Mouse (Mus musculus): Measurements from ENCODE around the gene 4930426L09Rik.

Gene 4930426L09Rik

DNA sequence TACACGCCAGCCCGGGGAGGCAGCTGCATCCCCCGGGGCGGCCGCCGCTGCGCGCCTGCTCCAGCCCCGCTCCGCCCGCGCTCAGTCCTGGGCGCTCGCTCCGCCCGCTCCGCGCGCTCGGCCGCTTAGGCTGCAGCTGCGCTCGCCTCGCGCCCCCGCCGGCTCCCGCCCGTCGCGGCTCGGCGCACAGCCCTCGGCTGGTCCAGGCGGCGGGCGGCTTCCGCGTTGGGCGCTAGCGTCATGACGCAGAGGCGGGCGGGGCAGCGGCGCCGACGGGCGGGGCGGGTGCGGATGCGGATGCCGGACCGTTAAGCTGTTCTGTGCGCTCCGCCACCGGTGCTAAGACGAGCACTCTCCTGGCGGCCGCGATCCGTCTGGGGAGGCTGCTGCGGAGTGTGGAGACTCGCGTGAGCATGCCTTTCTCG lies at the start of gene 4930426L09Rik, which contains the start of gene Pip4k2a:
Gene 4930426L09Rik, plus strand, starts transcription at position 290 of the 425 bp plus-strand sequence.
Gene Pip4k2a, minus strand, starts transcription at position 73 of the 425 bp plus-strand sequence.
- peak; percentile 93 for DNase-seq (ENCODE audit: low read depth)

DNA sequence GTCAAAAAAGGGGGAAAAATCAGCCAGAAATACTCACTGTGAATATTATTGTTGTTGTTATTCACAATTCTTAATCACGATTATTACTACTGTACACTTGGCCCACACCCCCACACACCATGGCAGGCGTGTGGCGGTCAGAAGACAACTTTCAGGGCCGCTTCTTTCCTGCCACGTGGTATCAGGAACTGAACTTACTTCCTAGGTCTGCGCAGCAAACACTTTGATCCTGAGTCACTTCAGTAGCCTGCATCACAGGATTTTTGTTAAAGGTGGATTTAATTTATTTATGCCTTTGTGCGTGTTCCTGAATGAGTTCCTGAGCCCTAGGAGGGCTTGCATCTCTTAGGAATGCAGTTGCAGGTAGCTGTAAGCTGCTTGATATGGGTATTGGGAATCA lies 49.4 kb upstream of the 4930426L09Rik start:
- no peak for DNase-seq (ENCODE audit: low read depth)

DNA sequence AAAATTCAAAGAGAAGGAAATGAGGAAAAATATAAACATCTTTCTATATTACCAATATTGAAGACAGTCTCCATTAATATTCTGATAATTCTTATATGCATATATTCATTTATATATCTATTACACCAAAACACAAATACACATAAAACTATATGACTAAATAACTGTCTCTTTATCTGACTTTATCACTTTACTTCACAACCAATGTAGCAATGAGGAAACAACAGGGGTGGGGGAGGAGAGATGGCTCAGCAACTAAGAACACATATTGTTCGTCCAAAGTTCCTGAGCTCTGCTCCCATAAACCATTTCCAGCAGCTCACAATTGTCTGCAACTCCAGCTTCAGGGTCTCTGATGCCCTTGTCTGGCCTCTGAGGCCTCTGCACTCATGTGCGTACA lies 47.4 kb upstream of the 4930426L09Rik start:
- no peak for DNase-seq (ENCODE audit: low read depth)

DNA sequence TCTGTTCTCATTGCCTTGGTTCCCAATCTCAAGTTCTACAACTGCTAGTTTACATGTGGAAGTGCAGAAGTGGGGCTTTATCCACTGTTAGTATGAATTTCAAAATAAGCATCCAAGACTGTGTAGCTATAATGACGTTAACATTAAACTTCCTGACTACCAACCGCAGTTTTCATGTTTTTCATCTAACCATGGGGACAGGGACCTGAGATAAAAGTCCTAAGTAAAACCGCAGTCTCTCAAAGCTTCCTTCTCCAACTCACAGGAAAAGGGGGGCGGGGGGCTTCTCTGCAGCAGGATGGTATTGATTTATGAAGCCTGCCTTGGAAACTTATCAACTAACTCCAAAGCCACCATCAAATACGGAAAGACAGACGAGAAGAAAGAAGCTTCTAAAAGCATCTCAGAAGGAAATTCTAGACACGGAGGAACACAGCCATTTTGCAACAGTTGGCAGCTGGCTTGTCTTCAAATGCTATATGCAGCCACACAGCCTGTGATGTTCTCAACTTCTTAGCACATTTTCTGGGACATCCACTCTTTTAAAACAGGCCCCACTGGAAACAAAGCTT lies 46.0 kb upstream of the 4930426L09Rik start:
- peak; percentile 88 for DNase-seq (ENCODE audit: low read depth)

DNA sequence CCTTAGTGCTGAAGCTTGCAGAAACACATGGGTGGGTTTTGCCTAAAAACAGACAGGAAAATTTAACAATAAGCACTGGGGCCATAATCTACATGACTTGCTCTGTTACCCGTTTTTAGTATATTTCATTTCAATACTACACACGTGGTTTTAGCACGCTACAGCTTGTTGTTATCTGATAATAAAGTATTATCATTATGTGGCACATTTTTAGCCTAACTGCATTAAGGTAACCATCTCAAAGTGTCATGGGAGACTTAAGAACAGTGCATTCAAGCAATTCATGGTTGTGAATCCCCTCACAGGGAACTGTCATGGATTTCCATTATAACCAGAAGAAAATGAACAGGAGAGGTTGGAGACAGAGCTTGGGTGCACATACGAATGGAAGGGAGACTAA lies 43.7 kb upstream of the 4930426L09Rik start:
- no peak for DNase-seq (ENCODE audit: low read depth)

DNA sequence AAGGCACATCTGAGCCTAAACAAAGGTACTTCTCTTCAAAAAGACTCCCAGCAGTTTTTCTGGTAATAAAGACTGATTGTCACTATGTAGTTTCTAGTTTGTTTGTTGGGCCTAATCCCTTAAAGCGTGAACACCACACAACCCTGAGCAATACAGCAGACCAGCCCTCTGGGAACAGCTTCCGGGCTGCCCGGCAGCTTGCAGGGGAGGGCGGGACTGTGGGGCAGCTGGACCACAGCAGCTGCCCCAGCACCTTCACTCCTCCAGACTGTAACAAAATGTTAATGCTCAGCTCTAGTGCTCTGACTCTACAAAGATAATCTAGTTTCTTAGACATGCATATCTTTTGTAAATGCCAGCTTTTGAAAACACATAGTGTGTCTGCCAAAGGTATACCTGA lies 43.1 kb upstream of the 4930426L09Rik start:
- DNase-seq (ENCODE audit: low read depth) = no peak

DNA sequence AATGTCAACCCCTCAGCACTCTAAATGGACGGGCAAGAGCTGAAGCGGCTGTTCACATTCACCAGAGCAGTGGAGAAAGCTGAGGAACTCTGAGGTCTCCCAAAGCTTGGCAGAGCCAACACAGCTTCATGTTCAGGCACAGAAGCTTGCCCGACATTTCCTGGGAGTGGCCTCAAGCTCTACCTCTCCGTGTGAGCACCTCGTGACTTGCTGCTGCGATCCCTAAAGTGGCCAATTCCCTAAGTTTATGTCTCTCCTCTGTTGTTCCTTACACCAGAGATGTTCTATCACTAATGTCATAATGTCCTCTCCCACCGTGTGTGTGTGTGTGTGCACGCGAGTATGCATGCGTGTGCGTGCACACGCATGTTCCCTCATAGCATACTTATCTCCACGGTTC lies 42.5 kb upstream of the 4930426L09Rik start:
- no peak for DNase-seq (ENCODE audit: low read depth)

DNA sequence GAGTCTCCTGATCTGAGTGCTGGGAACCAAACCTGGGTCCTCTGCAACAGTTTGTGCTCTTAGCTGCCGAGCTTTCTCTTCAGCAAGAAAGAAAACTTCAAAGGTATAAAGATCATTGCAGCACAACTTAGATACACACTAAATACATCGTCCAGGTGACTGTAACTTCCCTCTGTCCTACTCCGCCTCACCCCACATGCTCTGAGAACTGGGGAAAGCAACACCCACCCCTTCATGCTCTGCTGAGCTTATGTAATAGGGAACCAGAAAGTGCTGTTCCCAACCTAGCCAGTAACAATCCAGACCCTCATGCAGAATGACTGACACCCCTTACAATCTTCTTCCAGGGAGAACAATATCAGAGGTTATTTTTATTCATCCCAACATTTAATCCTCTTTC lies 41.7 kb upstream of the 4930426L09Rik start:
- no peak for DNase-seq (ENCODE audit: low read depth)

DNA sequence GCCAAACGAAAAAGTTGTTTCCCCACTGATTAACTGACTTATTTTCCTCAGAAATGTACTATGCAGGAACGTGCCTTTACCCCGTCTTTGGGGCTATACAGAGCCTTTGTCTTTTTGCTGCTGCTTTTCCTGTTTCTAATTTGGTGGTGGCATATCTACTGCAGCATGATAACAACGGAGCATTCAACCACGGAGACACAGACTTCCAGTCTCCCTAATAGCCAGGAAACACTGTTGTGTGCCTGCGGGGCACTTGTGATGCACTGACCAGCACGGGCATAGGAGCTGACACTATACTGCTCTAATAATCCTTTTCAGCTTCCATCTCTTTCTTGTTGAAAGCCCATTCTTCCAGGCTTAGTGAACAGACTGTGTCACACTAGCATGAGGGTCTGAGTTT lies 41.2 kb upstream of the 4930426L09Rik start:
- DNase-seq (ENCODE audit: low read depth) = no peak

DNA sequence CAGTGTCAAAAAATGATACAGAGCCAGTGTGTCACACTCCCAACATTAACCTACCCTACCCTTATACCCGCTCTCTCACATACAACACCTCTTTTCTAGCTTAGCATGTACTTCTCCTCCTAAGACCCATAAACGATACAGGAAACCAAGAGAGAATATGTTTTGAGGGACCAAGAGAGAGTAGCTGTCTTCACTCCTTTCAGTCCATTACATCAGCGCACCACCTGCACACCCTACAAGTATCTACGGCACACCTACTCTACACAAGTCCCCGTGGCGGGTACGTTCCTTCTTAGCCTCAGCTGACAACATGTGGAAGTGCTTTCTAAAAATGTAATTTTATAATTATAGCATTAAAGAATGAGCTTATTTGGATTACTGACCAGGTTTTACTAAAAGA lies 40.7 kb upstream of the 4930426L09Rik start:
- DNase-seq (ENCODE audit: low read depth) = peak; percentile 71

DNA sequence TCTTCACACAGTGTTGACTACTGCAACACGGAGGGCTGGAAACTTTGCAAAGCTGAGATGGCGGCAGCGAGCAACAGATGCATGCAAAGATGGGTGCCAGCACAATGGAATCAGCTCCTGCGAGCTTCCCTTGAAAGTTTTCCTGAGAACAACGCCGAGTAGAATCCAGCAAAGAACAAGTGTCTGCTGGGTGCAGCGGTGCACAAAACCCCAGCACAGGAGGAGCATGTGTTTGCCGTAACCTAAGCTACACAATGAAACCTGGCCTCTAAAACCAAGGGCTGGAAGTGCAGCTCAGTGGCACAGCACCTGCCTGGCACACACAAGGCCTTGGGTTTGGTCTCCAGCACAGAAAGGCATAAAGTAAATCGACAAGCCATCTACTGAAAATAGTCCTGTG lies 40.1 kb upstream of the 4930426L09Rik start:
- DNase-seq (ENCODE audit: low read depth) = no peak

DNA sequence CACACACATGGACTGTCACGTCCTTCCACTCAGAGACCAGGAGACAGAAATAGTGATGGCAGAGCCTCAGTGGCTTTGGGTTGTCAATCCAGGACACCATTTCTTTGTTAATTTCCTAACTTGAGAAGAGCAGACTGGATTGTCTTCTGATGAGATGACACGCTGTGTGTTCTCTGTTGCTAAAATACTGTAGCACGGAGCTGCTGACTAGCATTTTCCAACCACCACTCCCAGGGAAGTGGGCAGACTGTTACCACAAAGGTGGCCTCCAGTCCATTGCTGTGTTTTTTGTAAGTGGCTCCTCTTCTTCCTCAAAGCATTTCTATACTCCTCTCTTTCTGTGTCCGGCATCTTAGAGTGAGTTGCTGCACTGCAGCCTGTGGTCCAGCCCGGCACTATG lies 39.6 kb upstream of the 4930426L09Rik start:
- peak; percentile 84 for DNase-seq (ENCODE audit: low read depth)

DNA sequence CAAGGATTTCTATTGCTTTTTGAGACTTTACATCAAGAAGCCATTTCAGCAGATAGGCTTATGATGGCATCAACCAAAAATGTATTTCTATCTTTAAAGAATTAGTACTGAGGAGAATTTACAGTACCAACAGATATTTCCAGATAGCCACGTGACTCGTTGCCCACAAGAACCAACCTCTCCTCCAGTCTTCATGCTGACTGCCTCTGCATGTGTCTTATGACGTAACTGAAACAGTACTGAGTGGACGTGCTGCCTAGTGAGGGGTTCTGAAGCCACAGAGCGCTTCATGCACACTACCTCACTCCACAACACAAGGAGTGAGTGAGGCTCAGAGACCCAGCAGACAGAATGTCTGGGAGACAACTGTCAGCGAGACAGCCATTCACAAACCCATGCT lies 39.1 kb upstream of the 4930426L09Rik start:
- DNase-seq (ENCODE audit: low read depth) = peak; percentile 84

DNA sequence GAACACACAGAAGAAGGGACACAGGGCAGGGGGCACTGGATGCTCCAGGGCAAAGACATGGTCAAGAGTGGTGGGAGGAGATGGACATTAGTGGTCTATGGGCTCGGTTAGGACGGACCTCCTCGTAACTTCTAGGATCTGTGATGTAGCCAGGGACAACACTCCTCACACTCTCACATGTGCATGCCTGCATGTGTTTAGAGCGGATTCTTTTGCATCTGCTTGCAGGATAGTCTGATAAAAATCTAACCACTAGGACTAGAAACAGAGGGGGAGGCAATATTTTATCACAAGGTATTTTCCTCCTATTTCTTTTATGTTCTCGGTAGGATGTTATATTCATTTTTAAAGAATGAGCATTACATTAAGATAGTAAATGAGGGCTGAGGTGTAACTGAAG lies 38.6 kb upstream of the 4930426L09Rik start:
- peak; percentile 59 for DNase-seq (ENCODE audit: low read depth)

DNA sequence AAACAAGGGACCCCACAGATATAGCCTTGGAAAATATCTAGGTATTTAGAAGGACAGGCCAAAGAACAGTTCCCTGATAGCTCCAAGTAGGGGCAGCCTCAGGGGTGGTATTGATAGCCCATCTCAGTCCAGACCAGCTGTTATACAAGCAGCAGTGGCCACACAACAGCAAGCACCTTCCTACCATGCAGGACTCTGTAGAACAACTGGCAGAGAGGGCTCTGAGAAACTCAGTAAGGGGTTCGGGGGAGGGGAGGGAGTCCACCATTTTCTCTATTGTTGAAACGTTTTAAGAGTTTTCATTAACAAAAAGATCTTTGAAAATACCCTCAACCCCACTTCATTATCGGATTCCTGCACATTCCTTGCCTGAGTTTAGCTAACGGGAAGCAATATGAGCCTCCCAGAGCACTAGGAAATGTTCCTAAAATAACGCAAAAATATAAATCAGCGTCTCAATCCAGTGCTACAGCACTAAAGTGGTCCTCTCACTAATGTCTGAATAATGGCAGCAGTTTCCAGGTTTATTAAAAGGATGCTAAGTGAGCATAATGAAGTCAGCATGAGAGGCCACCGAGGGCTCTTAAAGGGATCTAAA lies 37.7 kb upstream of the 4930426L09Rik start:
- no peak for DNase-seq (ENCODE audit: low read depth)

DNA sequence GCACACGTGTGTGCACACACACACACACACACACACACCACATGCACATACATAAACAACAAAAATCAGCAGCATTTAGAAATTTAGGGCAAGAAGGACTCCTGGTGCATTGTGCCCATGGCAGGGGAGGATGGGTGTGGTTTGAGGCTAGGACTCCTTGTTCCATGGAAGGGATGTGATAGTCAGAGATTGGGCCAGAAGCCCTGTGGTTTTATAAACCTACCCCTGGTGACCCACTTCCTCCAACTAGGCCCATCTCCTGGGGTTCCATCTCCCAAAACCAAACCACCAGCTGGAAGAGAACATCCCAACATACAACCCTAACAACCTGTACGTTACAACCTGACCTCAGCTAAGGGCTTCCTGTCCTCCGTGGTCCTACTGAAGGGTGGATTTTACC lies 35.6 kb upstream of the 4930426L09Rik start:
- no peak for DNase-seq (ENCODE audit: low read depth)

DNA sequence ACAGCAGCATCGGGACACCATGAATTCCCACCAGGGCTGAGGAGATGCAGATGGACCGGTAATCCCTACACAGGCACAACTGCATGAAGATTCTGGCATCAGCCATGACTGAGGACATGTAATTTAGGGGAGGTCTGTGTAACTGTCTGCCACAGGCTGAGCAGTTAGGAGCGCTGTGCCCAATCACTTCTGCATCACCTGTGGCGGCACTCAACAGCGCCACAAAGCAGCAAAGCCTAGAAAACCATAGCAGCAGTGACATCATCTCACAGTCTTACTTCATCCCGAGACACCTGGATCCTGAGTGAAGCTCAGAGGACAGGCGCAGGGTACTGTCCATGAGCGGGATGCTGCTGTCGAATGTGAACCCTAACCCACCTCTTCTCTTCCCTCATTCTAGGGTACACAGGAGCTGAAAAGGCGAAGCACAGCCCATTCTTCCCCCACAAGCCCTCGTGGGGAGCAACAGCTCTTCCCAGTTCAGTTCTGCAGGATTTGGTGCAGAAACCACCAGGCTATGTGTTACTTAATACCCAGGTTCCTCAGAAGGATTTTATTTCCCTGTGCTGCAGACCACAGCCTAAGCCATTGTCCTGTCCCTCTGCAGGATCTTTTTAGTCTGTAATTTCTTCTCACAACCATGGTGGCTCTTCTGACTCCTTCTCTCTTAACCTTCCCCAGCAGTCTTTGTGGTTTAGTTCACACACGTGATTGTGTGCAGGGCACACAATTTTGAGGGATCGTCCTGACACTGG lies 34.7 kb upstream of the 4930426L09Rik start:
- no peak for DNase-seq (ENCODE audit: low read depth)

DNA sequence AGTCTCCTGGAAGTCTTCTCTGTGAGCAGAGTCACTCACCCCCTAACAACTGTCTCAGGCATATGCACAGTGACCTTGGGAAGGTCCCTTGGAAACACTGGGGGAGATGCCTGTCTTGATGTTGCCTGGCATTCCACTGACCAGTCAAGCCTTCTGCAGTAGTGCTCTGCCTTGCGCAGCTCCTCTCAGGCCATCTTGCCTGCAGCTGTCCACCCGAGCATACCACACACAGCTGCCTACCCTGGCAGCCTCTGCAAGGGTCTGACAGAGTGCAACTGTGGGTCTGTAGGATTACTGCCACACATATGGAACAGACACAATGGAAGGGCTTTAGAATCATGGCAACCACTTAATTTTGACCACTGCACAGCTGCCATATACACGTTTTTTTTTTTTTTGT lies 33.0 kb upstream of the 4930426L09Rik start:
- DNase-seq (ENCODE audit: low read depth) = no peak

DNA sequence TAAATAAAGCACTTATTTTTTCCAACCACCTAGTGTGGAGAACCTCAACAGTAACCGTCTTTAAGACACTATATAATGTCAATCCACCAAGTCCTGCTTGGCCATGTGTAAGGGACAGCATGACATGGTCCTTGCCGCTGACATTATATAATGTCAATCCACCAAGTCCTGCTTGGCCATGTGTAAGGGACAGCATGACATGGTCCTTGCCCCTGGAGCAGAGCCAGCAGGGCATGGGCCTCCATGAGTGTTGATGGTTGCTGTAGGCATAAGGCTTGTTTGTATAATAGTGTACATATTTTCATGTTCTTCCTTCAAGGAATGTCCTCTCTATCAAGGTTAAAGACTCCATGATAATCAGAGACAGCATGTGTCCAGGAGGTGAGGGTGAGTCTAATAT lies 32.2 kb upstream of the 4930426L09Rik start:
- no peak for DNase-seq (ENCODE audit: low read depth)

DNA sequence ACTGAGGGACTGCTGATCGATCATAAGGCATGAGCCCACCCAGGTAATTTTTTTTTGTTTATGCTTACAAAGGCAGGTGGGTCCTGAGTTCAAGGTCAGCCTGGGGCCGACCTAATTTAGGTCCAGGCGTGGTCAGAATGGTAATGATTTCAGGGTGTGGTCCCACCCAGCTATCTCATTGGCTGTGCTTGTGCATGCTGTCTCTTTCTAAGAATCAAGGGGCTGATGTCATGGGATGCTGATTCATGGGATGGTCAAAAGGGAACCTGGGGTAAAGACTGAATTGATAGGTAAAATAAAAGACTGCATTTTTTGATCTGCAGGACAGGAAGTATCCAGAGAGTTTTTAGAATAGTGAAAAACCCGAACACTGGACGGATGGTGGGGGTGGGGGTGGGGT lies 31.6 kb upstream of the 4930426L09Rik start:
- no peak for DNase-seq (ENCODE audit: low read depth)

DNA sequence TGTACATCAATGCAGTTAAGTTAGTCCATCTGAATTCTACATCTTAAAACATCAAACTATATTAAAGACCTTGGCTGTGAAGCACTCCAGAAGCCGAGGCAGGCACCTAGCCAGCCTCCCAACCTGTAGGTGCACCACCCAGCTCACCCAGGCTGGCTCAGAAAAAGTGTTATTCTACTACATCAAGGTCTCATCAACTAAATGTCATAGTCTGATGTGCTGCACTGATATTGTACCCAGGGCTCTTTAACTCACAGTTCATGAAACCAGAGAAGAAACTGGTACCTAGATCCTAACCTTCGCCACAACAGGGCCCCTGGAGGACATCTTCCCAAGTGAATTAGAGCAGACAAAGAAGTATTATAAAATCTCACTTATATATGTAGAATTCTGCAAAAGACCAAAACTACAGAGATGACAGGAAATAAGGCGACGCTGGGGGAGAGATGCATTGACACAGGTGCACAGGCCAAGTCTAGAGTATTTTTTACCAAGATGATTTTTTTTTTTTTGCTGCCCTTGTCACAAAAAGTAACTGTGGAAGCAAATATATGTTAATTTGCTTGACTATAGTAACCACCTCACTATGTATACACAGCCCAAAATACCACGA lies 30.6 kb upstream of the 4930426L09Rik start:
- DNase-seq (ENCODE audit: low read depth) = no peak

DNA sequence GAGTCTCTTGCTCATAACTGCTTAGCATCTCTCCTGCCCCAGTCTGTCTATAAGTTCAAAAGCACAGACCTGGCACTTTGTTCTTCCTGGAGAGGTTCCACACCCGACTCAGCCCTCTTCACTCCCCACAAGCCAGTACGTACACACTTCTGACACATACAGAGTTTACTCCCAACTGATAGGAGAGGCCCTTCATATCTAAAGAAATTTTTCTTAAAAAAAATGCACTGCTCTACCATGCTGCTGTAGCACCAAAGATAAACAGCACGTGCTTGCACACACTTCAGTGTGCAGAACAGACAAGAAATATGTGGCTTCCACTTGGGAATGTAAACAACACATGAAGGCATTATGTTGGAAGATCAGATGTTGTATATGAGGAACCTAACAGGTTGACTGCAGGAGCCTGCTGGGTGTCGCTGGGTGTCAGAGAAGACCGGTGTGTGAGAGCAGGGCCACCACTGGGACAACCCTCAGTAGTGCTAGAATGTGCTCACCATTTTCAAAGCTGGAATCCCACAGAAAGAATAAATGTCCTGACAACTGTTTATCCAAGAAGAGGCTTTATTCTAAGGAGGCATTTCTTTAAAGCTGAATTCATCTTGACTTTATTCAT lies 29.0 kb upstream of the 4930426L09Rik start:
- DNase-seq (ENCODE audit: low read depth) = no peak

DNA sequence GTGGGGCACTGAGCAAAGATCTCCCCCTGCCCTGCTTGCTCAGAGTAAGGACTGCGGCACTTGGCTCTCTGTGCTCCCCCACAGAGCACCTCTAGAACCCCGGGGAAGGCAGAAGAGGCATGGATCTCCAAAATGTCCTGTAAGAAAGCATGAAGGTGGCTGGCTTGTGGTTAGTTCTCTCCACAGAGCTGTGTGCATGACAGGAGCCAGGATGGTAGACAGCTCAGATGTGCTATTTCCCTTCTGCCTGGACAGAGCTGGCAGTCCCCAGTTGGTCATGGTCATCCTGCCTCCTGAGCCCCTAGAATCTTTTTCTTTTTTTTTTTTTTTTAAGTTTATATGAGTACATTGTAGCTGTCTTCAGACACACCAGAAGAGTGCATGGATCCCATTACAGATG lies 27.7 kb upstream of the 4930426L09Rik start:
- DNase-seq (ENCODE audit: low read depth) = no peak
